Mouse (Mus musculus): ENCODE results near the gene Gnpat. TPM values are rescaled to one million over a fixed set of nuclear protein-coding genes. Genes with fewer than 3 reads are reported as not detected.
A peak's percentile ranks its signal among the peaks of the same experiment; 100 is the strongest.

Gnpat gene
- polyA plus RNA-seq (2012; rRNA removed), result 81.7 and 84.6 TPM in 2 replicates

DNA sequence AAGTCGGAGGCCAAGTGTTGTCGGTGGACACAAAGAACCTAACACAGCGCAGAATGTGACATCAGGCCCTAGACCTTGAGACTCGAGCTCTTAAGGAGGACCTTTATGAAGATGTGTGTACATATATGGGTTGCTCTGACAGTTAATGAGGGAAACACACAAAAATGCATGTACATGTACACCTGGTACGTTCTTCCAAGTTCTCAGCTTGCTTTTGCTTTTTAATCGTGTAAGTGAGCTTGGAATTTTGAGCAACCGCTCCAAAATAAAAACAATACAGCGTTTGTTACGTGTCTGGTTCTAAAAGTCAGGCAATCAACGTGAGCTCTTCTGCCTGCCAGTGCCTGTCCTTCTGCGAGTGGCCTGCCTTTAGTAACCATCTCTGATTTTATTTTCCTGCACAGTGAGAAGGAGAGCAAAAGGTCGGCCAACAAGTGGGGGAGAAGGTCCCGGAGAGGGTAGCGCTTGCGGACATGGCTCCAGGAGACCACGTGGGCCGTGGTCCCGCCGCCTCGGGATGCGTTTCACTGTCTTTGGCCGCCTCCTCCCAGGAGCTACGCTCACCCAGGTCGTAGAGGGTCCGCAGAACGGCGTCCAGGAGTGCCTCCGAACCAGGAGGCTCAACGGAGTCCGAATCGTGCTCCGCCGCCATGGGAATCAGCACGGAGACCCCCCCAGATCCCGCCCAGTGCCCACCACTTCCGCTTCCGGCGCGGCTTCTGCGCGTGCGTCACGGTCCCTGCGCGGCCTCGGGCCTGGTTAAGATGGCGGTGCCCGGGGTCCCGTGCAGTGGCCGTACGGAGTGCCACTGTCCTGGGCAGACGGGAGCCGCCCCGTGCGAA, at the start of gene Gnpat, which contains the start of gene 2810004N23Rik:
Gnpat (plus strand) TSS at position 713 of the 842 bp plus-strand sequence.
2810004N23Rik (minus strand) TSS at position 800 of the 842 bp plus-strand sequence.
- TF ChIP-seq POLR2A (IDR thresholded peaks at IDR 0.05; ENCODE audit: borderline replicate concordance, extremely low read depth, insufficient read depth, insufficient read length, poor library complexity, severe bottlenecking) (peak; percentile 97), CTCF (IDR thresholded peaks at IDR 0.05; ENCODE audit: borderline replicate concordance, extremely low read depth, insufficient read depth, insufficient read length) (no peak)
- peak; percentile 96 for DNase-seq (ENCODE audit: low read depth)

DNA sequence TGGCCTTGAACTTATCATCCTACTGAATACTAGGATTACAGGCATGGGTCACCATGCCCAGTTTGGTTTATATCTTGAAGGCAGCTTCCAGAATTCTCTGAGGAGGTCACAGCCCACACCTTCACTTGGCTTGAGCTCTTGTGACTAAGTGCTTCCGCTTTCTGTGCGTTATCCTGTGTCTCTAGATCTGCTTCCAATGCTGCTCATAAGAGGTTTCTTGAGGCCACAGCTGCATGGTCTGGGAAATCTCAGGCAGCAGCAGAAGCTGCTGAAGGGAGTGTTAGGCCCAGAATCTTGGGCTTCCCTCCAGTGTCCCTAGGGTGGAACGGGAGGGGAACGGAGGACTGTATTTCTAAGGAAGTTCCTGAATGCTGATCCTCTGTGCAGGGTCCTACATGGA, 49.5 kb upstream of the Gnpat start:
- DNase-seq (ENCODE audit: low read depth), result no peak
- TF ChIP-seq POLR2A (IDR thresholded peaks at IDR 0.05; ENCODE audit: borderline replicate concordance, extremely low read depth, insufficient read depth, insufficient read length, poor library complexity, severe bottlenecking) (no peak), CTCF (IDR thresholded peaks at IDR 0.05; ENCODE audit: borderline replicate concordance, extremely low read depth, insufficient read depth, insufficient read length) (no peak)

DNA sequence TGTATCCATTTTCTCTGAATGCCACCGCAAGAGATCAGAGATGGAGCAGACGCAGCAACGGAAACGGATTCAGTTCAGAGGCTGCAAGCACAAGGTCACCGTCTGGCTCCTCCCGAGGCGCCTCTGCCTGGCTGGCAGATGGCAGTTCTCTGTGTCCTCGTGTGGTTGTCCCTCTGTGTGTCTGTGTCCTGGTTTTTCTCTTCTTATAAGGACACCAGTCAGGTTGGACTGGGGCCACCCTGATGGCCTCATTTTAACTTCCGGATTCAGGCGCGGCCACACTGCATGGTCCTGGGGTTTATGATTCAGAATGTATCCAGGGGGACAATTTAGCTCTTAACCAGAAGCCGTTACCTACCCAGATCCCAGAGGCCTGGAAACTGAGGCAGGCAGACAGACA, 47.0 kb upstream of the Gnpat start:
- DNase-seq (ENCODE audit: low read depth), result no peak
- TF ChIP-seq POLR2A (IDR thresholded peaks at IDR 0.05; ENCODE audit: borderline replicate concordance, extremely low read depth, insufficient read depth, insufficient read length, poor library complexity, severe bottlenecking) (no peak), CTCF (IDR thresholded peaks at IDR 0.05; ENCODE audit: borderline replicate concordance, extremely low read depth, insufficient read depth, insufficient read length) (no peak)

DNA sequence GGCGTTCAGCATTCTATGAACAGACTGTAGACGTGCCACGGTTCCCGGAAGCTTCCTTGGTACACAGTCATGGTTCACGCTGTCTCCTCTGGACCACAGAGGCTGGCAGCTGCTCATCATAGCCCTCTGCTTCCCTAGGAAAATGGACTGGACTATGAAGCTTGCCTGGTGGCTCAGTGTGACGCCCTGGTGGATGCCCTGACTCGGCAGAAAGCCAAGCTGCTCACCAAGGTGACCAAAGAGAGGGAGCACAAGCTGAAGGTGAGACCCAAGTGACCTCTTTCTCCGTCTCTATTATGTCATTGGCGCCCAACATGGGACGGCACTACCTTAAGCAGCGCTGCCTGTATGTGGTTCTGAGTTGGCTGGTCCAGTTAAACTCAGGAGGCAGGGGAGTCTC, 46.0 kb upstream of the Gnpat start:
- no peak for DNase-seq (ENCODE audit: low read depth)
- TF ChIP-seq POLR2A (IDR thresholded peaks at IDR 0.05; ENCODE audit: borderline replicate concordance, extremely low read depth, insufficient read depth, insufficient read length, poor library complexity, severe bottlenecking) (no peak), CTCF (IDR thresholded peaks at IDR 0.05; ENCODE audit: borderline replicate concordance, extremely low read depth, insufficient read depth, insufficient read length) (no peak)

DNA sequence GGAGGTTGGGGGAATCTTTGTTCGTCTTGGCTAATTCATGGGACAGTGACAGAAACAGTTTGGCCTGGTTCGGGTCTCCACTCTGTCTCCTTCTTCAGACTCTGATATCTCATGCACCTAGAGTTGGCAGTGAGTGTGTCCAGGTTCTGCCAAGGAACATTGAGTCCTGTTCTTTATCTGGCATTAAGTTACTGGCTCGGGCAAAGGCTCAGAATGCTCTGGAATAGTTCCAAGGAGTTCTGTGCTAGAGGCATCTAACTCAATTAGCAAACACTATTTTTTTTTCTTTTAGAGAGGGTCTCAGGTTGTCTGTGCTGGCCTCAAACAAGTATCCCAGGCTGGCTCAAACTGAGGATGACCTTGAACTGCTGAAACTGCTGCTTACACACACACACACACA, 45.5 kb upstream of the Gnpat start:
- TF ChIP-seq CTCF (IDR thresholded peaks at IDR 0.05; ENCODE audit: borderline replicate concordance, extremely low read depth, insufficient read depth, insufficient read length), result no peak
- no peak for TF ChIP-seq POLR2A (IDR thresholded peaks at IDR 0.05; ENCODE audit: borderline replicate concordance, extremely low read depth, insufficient read depth, insufficient read length, poor library complexity, severe bottlenecking)
- no peak for DNase-seq (ENCODE audit: low read depth)

DNA sequence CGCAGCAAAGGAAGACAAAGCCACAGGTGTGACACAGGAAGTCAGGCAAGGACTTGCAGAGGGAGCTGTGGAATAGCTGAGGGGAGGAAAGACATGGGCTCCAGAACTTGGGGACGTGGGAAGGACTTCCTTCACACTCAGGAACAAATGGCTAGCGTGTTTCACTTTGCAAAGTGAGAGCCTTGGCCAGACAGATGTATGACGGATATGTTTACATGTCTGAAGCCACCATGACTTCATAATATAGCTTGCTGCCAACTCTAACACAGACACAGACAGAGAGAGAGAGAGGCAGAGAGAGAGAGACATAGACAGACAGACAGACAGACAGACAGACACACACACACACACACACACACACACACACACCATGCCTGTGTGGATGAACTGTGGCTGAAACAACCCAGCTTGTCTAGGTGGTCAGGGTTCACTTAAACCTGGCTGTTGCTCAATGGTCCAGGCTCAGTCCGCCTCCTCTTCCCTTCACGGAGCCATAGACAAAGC, 43.2 kb upstream of the Gnpat start:
- TF ChIP-seq POLR2A (IDR thresholded peaks at IDR 0.05; ENCODE audit: borderline replicate concordance, extremely low read depth, insufficient read depth, insufficient read length, poor library complexity, severe bottlenecking) (no peak), CTCF (IDR thresholded peaks at IDR 0.05; ENCODE audit: borderline replicate concordance, extremely low read depth, insufficient read depth, insufficient read length) (no peak)
- DNase-seq (ENCODE audit: low read depth), result no peak

DNA sequence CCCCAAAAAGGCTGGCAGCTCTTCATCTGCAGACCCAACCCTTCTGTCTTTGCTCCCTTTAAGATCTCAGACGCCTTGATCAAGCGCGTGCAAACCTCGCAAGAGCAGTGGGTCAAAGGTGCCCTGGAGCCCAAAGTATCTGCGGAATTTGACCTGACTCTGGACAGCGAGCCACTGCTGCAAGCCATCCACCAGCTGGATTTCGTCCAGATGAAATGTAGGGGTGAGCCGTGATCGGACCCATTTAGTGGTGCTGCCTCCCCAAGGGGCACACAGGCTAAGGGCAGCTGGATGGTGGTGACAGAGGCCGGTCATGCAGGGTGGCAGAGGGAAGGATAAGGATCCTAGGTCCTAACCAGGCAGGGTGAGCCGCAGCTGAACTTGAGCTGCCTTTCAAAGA, 42.7 kb upstream of the Gnpat start:
- TF ChIP-seq CTCF (IDR thresholded peaks at IDR 0.05; ENCODE audit: borderline replicate concordance, extremely low read depth, insufficient read depth, insufficient read length), result no peak
- no peak for TF ChIP-seq POLR2A (IDR thresholded peaks at IDR 0.05; ENCODE audit: borderline replicate concordance, extremely low read depth, insufficient read depth, insufficient read length, poor library complexity, severe bottlenecking)
- DNase-seq (ENCODE audit: low read depth), result no peak

DNA sequence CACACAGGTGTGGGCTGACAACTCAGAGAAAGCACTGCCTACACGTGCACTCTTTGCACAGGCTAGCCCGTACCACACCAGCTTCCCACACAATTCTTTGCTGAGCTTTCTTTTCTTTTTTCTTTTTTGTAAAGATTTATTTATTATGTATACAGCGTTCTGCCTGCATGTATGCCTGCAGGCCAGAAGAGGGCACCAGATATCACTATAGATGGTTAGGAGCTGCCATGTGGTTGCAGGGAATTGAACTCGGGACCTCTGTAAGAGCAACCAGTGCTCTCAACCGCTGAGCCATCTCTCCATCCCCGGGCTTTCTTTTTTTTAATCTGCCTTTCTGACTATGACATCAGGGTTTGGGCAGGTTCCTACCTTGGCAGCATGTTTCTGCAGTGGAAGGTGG, 39.3 kb upstream of the Gnpat start:
- TF ChIP-seq POLR2A (IDR thresholded peaks at IDR 0.05; ENCODE audit: borderline replicate concordance, extremely low read depth, insufficient read depth, insufficient read length, poor library complexity, severe bottlenecking) (no peak), CTCF (IDR thresholded peaks at IDR 0.05; ENCODE audit: borderline replicate concordance, extremely low read depth, insufficient read depth, insufficient read length) (no peak; the same call in 1 of the 2 replicates)

DNA sequence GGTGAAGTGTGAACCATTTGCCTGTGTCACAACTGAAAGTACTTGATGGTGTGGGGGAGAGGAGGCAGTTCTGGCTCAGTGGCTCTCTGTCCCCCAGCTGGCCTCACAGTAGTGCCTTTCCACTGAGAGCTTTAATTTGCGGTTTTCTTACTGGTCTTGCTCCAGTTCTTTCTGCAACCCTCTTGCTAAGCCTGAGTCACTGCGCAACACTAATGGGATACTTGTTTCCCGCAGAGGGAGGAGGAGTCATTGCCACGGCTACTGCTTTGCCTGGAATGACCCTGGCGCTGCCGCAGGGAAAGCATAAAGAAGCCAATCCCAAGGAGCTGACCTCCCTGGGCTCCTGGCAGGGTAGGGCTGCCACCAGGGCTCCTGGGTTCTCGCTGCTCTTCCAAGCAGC, 36.2 kb upstream of the Gnpat start:
- no peak for DNase-seq (ENCODE audit: low read depth)

More for the DNA sequence above, 39.3 kb upstream of the Gnpat start:
- DNase-seq (ENCODE audit: low read depth), result no peak

DNA sequence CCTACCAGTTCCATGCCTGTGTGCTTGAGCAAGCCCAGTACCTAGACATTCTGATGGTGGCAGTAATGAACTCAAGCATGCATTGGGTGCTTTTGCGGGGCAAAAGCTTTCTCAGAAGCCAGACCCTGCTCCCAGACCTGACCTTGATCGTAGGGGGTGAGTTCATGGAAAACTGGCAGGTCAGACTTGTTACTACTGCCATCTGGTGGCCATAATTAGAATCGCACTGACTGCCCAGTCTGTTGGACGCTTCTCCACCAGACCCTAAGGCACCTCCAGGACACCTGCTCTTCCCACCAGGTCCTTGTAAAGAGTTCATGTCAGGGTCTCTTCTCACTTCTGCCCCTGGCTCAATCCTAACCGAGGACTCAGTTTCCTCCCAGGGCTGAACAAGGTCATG, 35.4 kb upstream of the Gnpat start:
- DNase-seq (ENCODE audit: low read depth), result peak; percentile 64
- TF ChIP-seq POLR2A (IDR thresholded peaks at IDR 0.05; ENCODE audit: borderline replicate concordance, extremely low read depth, insufficient read depth, insufficient read length, poor library complexity, severe bottlenecking) (no peak), CTCF (IDR thresholded peaks at IDR 0.05; ENCODE audit: borderline replicate concordance, extremely low read depth, insufficient read depth, insufficient read length) (peak; percentile 78)

More for the DNA sequence above, 36.2 kb upstream of the Gnpat start:
- TF ChIP-seq POLR2A (IDR thresholded peaks at IDR 0.05; ENCODE audit: borderline replicate concordance, extremely low read depth, insufficient read depth, insufficient read length, poor library complexity, severe bottlenecking) (no peak), CTCF (IDR thresholded peaks at IDR 0.05; ENCODE audit: borderline replicate concordance, extremely low read depth, insufficient read depth, insufficient read length) (no peak)

DNA sequence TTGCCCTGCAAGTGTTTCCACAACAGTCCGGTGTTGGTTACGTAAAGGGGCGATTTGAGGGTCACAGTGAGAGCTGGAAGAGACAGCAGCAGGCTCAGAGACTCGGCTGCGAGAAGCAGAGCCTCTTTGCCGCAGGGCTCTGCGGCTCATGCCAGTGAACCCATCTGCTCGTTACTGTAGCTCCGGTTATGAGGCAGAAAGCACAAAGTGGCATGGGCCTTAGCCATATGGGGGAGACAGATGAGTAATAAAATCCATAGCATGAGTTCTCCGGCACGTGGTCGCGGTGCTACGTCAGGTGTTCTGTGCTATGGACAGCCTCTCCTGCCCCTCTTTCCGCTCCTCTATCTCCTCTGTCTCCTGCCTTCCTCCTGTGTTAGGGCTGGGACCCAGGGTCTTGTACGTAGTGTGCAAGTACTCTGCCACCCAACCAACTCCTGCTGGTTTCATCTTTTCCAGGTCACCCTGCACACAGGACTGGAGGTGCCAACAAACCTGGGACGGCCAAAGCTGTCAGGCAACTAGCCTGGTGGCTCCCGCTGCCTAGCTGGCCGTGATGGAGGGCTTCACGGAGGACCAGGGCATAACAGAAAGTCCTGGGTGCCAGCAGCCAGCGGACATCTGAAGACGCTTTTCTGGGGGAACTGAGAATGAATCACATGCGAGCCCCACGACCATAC, 34.1 kb upstream of the Gnpat start:
- TF ChIP-seq CTCF (IDR thresholded peaks at IDR 0.05; ENCODE audit: borderline replicate concordance, extremely low read depth, insufficient read depth, insufficient read length), result no peak
- TF ChIP-seq POLR2A (IDR thresholded peaks at IDR 0.05; ENCODE audit: borderline replicate concordance, extremely low read depth, insufficient read depth, insufficient read length, poor library complexity, severe bottlenecking), result no peak
- peak; percentile 58 for DNase-seq (ENCODE audit: low read depth)
